Mouse (Mus musculus): ENCODE results near the gene Tpk1. TPM values are rescaled to one million over a fixed set of nuclear protein-coding genes. Genes with fewer than 3 reads are reported as not detected.
"Not testable (repeated sequence)": the region's sequence is repeated elsewhere in the genome, so short reads cannot be mapped to it uniquely, and the experiment has no call there.

Tpk1 gene
- polyA plus RNA-seq, 1 experiment, result 4.0 TPM

GRCm38 (mm10) chr6:43638865-43639264 is 27.2 kb downstream of the Tpk1 start:
- DNase-seq (ENCODE audit: low read depth), result no peak

GRCm38 (mm10) chr6:43638119-43638518 is 28.0 kb downstream of the Tpk1 start:
- no peak for DNase-seq (ENCODE audit: low read depth)
- TF ChIP-seq CTCF (IDR thresholded peaks at IDR 0.05; ENCODE audit: borderline replicate concordance, extremely low read depth, insufficient read depth, insufficient read length), result no peak
- no peak for TF ChIP-seq POLR2A (IDR thresholded peaks at IDR 0.05; ENCODE audit: borderline replicate concordance, extremely low read depth, insufficient read depth, insufficient read length, poor library complexity, severe bottlenecking)

More at GRCm38 (mm10) chr6:43638865-43639264, 27.2 kb downstream of the Tpk1 start:
- TF ChIP-seq POLR2A (IDR thresholded peaks at IDR 0.05; ENCODE audit: borderline replicate concordance, extremely low read depth, insufficient read depth, insufficient read length, poor library complexity, severe bottlenecking) (no peak), CTCF (IDR thresholded peaks at IDR 0.05; ENCODE audit: borderline replicate concordance, extremely low read depth, insufficient read depth, insufficient read length) (no peak)

GRCm38 (mm10) chr6:43636980-43637638 is 29.0 kb downstream of the Tpk1 start:
- DNase-seq (ENCODE audit: low read depth), result no peak
- TF ChIP-seq POLR2A (IDR thresholded peaks at IDR 0.05; ENCODE audit: borderline replicate concordance, extremely low read depth, insufficient read depth, insufficient read length, poor library complexity, severe bottlenecking), result no peak
- TF ChIP-seq CTCF (IDR thresholded peaks at IDR 0.05; ENCODE audit: borderline replicate concordance, extremely low read depth, insufficient read depth, insufficient read length), result no peak

- DNase-seq (ENCODE audit: low read depth), result no peak
- TF ChIP-seq CTCF (IDR thresholded peaks at IDR 0.05; ENCODE audit: borderline replicate concordance, extremely low read depth, insufficient read depth, insufficient read length) (no peak), POLR2A (IDR thresholded peaks at IDR 0.05; ENCODE audit: borderline replicate concordance, extremely low read depth, insufficient read depth, insufficient read length, poor library complexity, severe bottlenecking) (no peak)
Measured at GRCm38 (mm10) chr6:43633308-43633963, 32.6 kb downstream of the Tpk1 start.

GRCm38 (mm10) chr6:43632871-43633270 is 33.2 kb downstream of the Tpk1 start:
- TF ChIP-seq CTCF (IDR thresholded peaks at IDR 0.05; ENCODE audit: borderline replicate concordance, extremely low read depth, insufficient read depth, insufficient read length), result no peak
- no peak for TF ChIP-seq POLR2A (IDR thresholded peaks at IDR 0.05; ENCODE audit: borderline replicate concordance, extremely low read depth, insufficient read depth, insufficient read length, poor library complexity, severe bottlenecking)
- no peak for DNase-seq (ENCODE audit: low read depth)

GRCm38 (mm10) chr6:43623448-43623847 is 42.6 kb downstream of the Tpk1 start:
- DNase-seq (ENCODE audit: low read depth), result not testable (repeated sequence)

- no peak for DNase-seq (ENCODE audit: low read depth)
- TF ChIP-seq CTCF (IDR thresholded peaks at IDR 0.05; ENCODE audit: borderline replicate concordance, extremely low read depth, insufficient read depth, insufficient read length) (no peak), POLR2A (IDR thresholded peaks at IDR 0.05; ENCODE audit: borderline replicate concordance, extremely low read depth, insufficient read depth, insufficient read length, poor library complexity, severe bottlenecking) (no peak)
Measured at GRCm38 (mm10) chr6:43619258-43619657, 46.8 kb downstream of the Tpk1 start.

- TF ChIP-seq CTCF (IDR thresholded peaks at IDR 0.05; ENCODE audit: borderline replicate concordance, extremely low read depth, insufficient read depth, insufficient read length) (no peak), POLR2A (IDR thresholded peaks at IDR 0.05; ENCODE audit: borderline replicate concordance, extremely low read depth, insufficient read depth, insufficient read length, poor library complexity, severe bottlenecking) (no peak)
- no peak for DNase-seq (ENCODE audit: low read depth)
Measured at GRCm38 (mm10) chr6:43611770-43612169, 54.3 kb downstream of the Tpk1 start.

- peak; percentile 64 for DNase-seq (ENCODE audit: low read depth)
- no peak for TF ChIP-seq CTCF (IDR thresholded peaks at IDR 0.05; ENCODE audit: borderline replicate concordance, extremely low read depth, insufficient read depth, insufficient read length)
Measured at GRCm38 (mm10) chr6:43590841-43591541, 75.1 kb downstream of the Tpk1 start.

GRCm38 (mm10) chr6:43585274-43585673 is 80.8 kb downstream of the Tpk1 start:
- DNase-seq (ENCODE audit: low read depth), result peak; percentile 71
- TF ChIP-seq POLR2A (IDR thresholded peaks at IDR 0.05; ENCODE audit: borderline replicate concordance, extremely low read depth, insufficient read depth, insufficient read length, poor library complexity, severe bottlenecking) (no peak), CTCF (IDR thresholded peaks at IDR 0.05; ENCODE audit: borderline replicate concordance, extremely low read depth, insufficient read depth, insufficient read length) (no peak)

- DNase-seq (ENCODE audit: low read depth), result no peak
- TF ChIP-seq CTCF (IDR thresholded peaks at IDR 0.05; ENCODE audit: borderline replicate concordance, extremely low read depth, insufficient read depth, insufficient read length) (no peak), POLR2A (IDR thresholded peaks at IDR 0.05; ENCODE audit: borderline replicate concordance, extremely low read depth, insufficient read depth, insufficient read length, poor library complexity, severe bottlenecking) (no peak)
Measured at GRCm38 (mm10) chr6:43581809-43582208, 84.3 kb downstream of the Tpk1 start.

- no peak for TF ChIP-seq CTCF (IDR thresholded peaks at IDR 0.05; ENCODE audit: borderline replicate concordance, extremely low read depth, insufficient read depth, insufficient read length)
- TF ChIP-seq POLR2A (IDR thresholded peaks at IDR 0.05; ENCODE audit: borderline replicate concordance, extremely low read depth, insufficient read depth, insufficient read length, poor library complexity, severe bottlenecking), result no peak
- no peak for DNase-seq (ENCODE audit: low read depth)
Measured at GRCm38 (mm10) chr6:43567885-43568284, 98.2 kb downstream of the Tpk1 start.

All from brain, embryonic 14.5 days (tissue).